Mouse (Mus musculus) embryonic stem cell, embryonic (primary cell): Measurements from ENCODE around the gene Sdccag8.
"Not testable (repeated sequence)": the region's sequence is repeated elsewhere in the genome, so short reads cannot be mapped to it uniquely, and the experiment has no call there.

ENCODE experiments used
- CTCF ChIA-PET, 4 experiments: fragments of 300-600 bp in 2 of 4; fragments of 350-600 bp in 2 of 4; sonication (Branson Sonifier 250); formaldehyde crosslinking; loops; one replicate each; lab custom pipeline; 2022; ENCODE audit warnings: inconsistent platforms in 2 of 4; lab: Charles Lee
- POLR2A ChIA-PET, 4 experiments: fragments of 300-600 bp in 2 of 4; fragments of 350-600 bp in 2 of 4; sonication (Branson Sonifier 250); formaldehyde crosslinking; loops; one replicate each; lab custom pipeline; 2022; ENCODE audit warnings: antibody characterized with exemption in 4 of 4, inconsistent platforms in 1 of 4; lab: Charles Lee

Sdccag8 gene

GRCm38 (mm10) chr1:176825084-176825483 is 10.6 kb downstream of the Sdccag8 start:
- CTCF ChIA-PET = no interaction called here
- POLR2A ChIA-PET = no interaction called here

- ChIA-PET CTCF (no interaction called here), POLR2A (interaction anchor here in 1 of 4 experiments (2.4 kb wide), 1 partner anchor 12 kb away, joined by 7 read pairs; the partner anchor contains the start of genes Cep170 and Sdccag8)
These were observed 11.7 kb downstream of the Sdccag8 start for GRCm38 (mm10) chr1:176826186-176826585.

- POLR2A ChIA-PET = interaction anchor here in 2 of 4 experiments (1.0 to 2.4 kb wide), 2 partner anchors 8 to 13 kb away, joined by 3 to 7 read pairs; partner anchors contain the start of genes Cep170 (in 1 of the 2) and Sdccag8 (in 1 of the 2)
- CTCF ChIA-PET = no interaction called here
These were observed 12.5 kb downstream of the Sdccag8 start for GRCm38 (mm10) chr1:176826931-176827330.

- ChIA-PET CTCF (no interaction called here), POLR2A (interaction anchor here in 2 of 4 experiments (1.0 to 2.4 kb wide), 2 partner anchors 8 to 13 kb away, joined by 3 to 7 read pairs; partner anchors contain the start of genes Cep170 (in 1 of the 2) and Sdccag8 (in 1 of the 2))
These were observed 12.9 kb downstream of the Sdccag8 start for GRCm38 (mm10) chr1:176827365-176827764.

- ChIA-PET POLR2A (interaction anchor here in 1 of 4 experiments (2.4 kb wide), 1 partner anchor 14 kb away, joined by 7 read pairs; the partner anchor contains the start of genes Cep170 and Sdccag8), CTCF (no interaction called here)
These were observed 13.6 kb downstream of the Sdccag8 start for GRCm38 (mm10) chr1:176827945-176828485.

DNA sequence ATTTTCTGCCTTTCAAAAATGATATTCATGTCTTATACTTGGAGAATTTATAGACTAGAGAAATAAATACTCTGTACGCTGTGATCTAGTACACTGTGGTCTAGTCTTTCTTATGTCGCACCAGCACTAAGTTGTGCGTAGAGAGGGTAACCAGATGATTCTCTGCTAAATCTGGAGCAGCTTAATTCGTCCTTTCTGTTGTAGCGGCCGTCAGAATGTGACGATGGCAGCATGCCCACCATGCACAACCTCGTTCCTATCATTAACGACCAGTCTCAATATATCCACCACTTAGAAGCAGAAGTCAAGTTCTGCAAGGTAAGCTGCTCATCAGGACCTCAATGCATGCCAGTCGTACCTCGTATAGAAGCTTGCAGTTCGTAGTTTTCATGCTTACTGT is 14.2 kb downstream of the Sdccag8 start:
- ChIA-PET CTCF (no interaction called here), POLR2A (no interaction called here)

DNA sequence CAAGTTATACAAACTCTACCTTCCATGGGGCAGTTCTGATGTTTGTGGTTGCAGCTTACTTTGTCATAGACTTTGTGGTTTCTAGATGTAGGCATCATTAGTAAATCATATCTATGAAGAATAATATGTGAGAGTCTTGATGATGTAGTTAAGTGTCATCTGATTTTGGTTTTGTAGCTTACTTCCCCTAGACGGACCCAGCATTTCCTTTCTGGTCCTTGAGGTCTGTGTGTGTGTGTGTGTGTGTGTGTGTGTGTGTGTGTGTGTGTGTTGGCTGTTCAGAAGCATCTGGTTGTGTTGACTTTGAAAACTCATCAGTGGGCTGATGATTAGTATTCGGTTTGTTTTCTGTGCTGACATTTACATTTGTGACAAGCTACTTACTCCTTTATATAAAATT is 17.6 kb downstream of the Sdccag8 start:
- ChIA-PET POLR2A (interaction anchor here in 1 of 4 experiments (0.6 kb wide), 1 partner anchor 261 kb away, joined by 3 read pairs; no protein-coding TSS in a partner anchor), CTCF (no interaction called here)

GRCm38 (mm10) chr1:176832607-176833006 is 18.1 kb downstream of the Sdccag8 start:
- CTCF ChIA-PET = no interaction called here

GRCm38 (mm10) chr1:176833257-176833656 is 18.8 kb downstream of the Sdccag8 start:
- CTCF ChIA-PET = no interaction called here
- POLR2A ChIA-PET = no interaction called here

More at GRCm38 (mm10) chr1:176832607-176833006, 18.1 kb downstream of the Sdccag8 start:
- POLR2A ChIA-PET = interaction anchor here in 1 of 4 experiments (0.6 kb wide), 1 partner anchor 261 kb away, joined by 3 read pairs; no protein-coding TSS in a partner anchor

GRCm38 (mm10) chr1:176833948-176834347 is 19.5 kb downstream of the Sdccag8 start:
- ChIA-PET POLR2A (no interaction called here), CTCF (no interaction called here)

DNA sequence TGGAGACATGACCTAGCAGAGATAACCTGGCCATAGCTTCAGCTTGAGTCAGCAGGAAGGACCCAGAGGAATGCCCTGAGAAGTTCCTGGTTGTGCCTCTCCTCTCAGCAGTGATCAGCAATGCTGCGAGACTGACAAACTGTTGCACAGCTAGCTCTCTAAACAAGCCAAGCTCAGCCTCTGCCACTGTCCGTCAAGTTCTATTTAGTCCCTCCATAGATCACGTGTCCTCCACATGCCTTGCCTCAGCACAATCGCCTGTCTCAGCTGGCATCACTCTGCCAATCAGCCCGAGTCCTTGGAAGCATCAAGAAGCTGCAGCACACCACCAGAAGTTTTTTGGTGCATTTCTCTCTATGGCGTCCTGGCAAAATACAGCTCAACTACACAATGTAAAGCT is 20.4 kb downstream of the Sdccag8 start:
- POLR2A ChIA-PET = interaction anchor here in 3 of 4 experiments (0.6 to 1.8 kb wide), 5 partner anchors 8 to 122 kb away, joined by 3 to 8 read pairs (median 4); partner anchors contain the start of genes Sdccag8 (in 2 of the 3) and Cep170 (in 1 of the 3)
- CTCF ChIA-PET = no interaction called here

DNA sequence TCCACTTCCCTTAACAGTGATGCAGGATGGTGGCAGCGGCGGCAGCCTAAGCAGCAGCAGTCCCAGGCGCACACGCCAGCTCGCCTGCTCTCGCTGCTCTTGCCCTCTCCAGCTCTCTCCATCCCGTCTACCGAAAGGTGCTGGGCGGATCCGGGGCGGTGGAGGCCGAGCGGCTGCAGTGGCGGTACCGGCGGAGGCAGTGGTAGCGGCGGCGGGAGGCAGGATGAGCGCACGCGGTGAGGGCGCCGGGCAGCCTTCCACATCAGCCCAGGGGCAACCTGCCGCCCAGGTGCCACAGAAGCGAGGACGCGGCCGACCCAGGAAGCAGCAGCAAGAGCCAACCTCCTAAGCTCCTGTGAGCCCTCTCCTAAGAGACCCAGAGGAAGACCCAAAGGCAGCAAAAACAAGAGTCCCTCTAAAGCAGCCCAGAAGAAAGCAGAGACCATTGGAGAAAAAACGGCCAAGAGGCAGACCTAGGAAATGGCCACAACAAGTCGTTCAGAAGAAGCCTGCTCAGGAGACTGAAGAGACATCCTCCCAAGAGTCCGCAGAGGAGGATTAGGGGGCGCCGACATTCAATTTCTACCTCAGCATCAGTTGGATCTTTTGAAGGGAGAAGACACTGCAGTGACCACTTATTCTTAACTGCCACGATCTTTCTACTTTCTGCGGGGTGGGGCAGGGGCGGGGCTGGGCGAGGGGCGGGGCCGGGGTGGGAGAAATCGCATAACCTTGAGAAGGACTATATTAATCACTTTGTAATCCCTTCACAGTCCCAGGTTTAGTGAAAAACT is 21.2 kb downstream of the Sdccag8 start:
- POLR2A ChIA-PET = interaction anchor here in 3 of 4 experiments (0.6 to 1.8 kb wide), 6 partner anchors 9 to 901 kb away, joined by 3 to 8 read pairs (median 4); partner anchors contain the start of genes Sdccag8 (in 2 of the 3) and Cep170 (in 1 of the 3)

GRCm38 (mm10) chr1:176836562-176836961 is 22.1 kb downstream of the Sdccag8 start:
- POLR2A ChIA-PET, CTCF ChIA-PET: not testable (repeated sequence)

More for the DNA sequence above, 21.2 kb downstream of the Sdccag8 start:
- CTCF ChIA-PET = interaction anchor here in 1 of 4 experiments (0.7 kb wide), 1 partner anchor 22 kb away, joined by 3 read pairs; the partner anchor contains the start of genes Cep170 and Sdccag8

DNA sequence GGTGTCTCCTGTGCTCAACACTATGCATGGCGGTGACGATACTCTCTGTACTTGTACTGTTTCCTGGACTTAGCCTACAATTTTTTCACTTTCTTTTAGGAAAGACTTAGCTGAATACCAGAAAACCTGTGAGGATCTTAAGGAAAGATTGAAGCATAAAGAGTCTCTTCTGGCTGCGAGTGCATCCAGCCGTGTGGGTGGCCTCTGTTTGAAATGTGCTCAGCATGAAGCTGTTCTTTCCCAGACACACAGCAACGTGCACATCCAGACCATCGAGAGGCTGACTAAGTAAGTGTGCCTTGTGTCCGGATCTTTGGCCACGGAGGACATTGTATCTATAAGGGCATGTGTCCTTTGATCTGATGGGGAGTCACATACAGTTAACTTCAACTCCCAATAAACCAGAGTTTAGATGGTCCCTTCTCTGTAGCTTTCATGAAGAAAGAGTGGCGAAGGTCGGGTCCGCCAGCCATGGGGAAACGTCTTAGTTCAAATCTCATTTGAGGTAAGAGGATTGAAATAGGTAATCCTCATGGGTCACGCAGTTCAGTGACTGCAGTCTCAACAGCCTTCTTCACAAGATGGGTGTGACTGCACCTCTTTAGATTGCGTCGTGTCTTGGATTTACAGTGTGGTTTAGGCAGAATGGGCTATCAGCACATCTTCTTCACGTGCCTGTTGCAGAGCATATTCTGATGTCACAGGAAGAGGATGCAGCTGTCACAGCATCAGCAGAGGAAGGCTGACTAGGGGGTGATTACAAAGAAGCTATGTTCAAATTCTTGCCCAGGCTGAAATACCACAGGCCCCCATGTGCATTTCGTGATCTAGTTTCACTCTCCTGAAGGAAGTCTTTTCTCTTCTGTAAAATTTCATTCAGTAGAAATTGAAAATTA is 30.9 kb downstream of the Sdccag8 start:
- ChIA-PET POLR2A (no interaction called here), CTCF (no interaction called here)

DNA sequence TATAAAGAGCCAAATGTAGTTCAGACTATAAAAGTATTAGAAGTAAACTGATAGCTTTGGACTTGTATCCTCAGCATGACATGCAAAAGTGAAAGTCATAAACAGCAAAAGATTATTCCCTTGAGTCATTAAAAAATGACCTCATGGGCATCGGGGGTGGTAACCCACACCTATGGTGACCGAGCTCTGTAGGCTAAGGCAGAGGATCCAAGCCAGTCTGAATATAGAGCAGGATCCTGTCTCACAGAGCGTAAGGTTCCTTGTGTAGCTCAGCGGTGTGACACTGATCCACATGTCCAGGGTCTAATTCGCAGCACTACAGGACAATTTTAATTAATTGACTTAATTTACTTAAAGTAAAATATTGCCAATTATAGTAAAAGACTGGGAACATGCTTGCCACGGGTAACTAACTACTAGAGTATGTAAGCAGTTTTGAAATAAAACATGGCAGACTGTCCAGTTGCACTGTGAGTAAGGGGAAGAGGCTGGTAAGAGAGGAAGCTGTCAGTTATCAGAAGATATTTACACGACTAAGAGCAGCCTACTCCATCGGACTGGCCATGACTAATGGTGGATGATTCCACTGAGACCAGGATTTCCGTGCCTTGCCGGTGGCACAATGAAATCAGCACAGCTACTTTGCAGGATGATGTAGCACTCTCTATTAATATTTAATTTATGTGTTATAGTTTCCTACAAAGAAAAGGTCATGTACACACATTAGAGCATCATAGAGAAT is 32.8 kb downstream of the Sdccag8 start:
- CTCF ChIA-PET = no interaction called here
- POLR2A ChIA-PET = no interaction called here

DNA sequence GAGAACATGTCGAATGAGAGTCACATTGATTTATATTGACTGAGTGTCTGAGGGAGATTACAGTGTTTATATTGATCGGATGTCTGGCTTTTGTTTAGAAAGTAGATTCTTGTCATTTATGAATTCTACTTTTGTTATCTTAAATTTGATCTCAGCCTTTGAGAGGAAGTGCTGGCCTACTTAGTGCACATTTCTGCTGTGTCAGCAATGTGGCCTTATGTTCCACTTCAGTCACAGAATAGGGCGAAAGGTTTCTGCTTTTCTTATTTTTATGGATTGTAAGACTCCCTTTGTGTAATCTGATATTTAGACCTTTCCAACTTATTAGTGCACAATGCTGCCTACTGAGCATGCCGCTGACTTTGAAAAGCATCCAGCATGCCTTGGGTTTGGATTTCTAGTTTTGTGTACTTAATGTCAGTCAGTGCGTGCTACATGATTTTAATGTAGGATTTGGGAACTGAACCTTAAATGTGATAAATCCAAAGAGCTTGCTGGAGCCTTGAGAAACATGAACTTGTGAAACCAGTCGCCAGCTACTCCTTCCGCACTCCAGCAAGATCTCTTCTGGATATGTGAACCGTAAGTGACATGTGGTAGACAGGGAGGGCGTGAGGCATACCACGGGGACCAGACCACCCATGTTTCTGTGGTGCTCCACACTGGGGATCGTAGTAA is 34.3 kb downstream of the Sdccag8 start:
- ChIA-PET POLR2A (interaction anchor here in 1 of 4 experiments (0.6 kb wide), 1 partner anchor 954 kb away, joined by 5 read pairs; no protein-coding TSS in a partner anchor), CTCF (no interaction called here)

- POLR2A ChIA-PET = no interaction called here
- CTCF ChIA-PET = no interaction called here
These were observed 34.9 kb downstream of the Sdccag8 start for GRCm38 (mm10) chr1:176849377-176849776.
